Mouse (Mus musculus) MEL (cell line): ENCODE results near the gene Tmem269. TPM values are rescaled to one million over a fixed set of nuclear protein-coding genes. Genes with fewer than 3 reads are reported as not detected.

ENCODE experiments used
- DNase-seq: peaks from one replicate; pipeline ENCODE4 v3.0.0; 2011; ENCODE audit warnings: low read depth, low spot score
- H3K27ac ChIP-seq: 2 replicates; pipeline ENCODE4 v1.5.1; 2012; ENCODE audit warnings: low read depth, mild to moderate bottlenecking, control low read depth, low read length, moderate library complexity; ENCODE audit not compliant: control insufficient read depth
- H3K27me3 ChIP-seq, 2 experiments: fragments of 150-350 bp in 1 of 2; sonication (generic) in 1 of 2; 2 replicates each; pipeline ENCODE4 v1.6.1; 2012; ENCODE audit warnings: low read length in 2 of 2, mild to moderate bottlenecking in 2 of 2, improper control_type of control experiment in 1 of 2, moderate library complexity in 1 of 2; ENCODE audit not compliant: insufficient read depth in 2 of 2, control insufficient read depth in 1 of 2
- H3K36me3 ChIP-seq, 2 experiments: 2 replicates each; pipeline ENCODE4 v1.6.1; 2012 to 2014; ENCODE audit warnings: low read length in 2 of 2, improper control_type of control experiment in 1 of 2, inconsistent platforms in 1 of 2, mild to moderate bottlenecking in 1 of 2; ENCODE audit not compliant: insufficient read depth in 2 of 2, control insufficient read depth in 1 of 2
- H3K4me1 ChIP-seq, 2 experiments: fragments of 150-350 bp in 1 of 2; sonication (generic) in 1 of 2; 2 replicates each; pipeline ENCODE4 v1.6.1; 2012; ENCODE audit warnings: low read length in 2 of 2, improper control_type of control experiment in 1 of 2, mild to moderate bottlenecking in 1 of 2; ENCODE audit not compliant: insufficient read depth in 2 of 2, control insufficient read depth in 1 of 2
- H3K4me3 ChIP-seq, 2 experiments: fragments of 150-350 bp in 1 of 2; sonication (generic) in 1 of 2; 2 replicates each; pipeline ENCODE4 v1.5.1; 2012; ENCODE audit warnings: low read depth in 2 of 2, low read length in 2 of 2, mild to moderate bottlenecking in 2 of 2, moderate library complexity in 2 of 2, control low read depth in 1 of 2, improper control_type of control experiment in 1 of 2; ENCODE audit not compliant: control insufficient read depth in 1 of 2, insufficient read depth in 1 of 2
- H3K79me2 ChIP-seq: 2 replicates; pipeline ENCODE4 v1.6.1; 2012; ENCODE audit warnings: mild to moderate bottlenecking, low read length, moderate library complexity; ENCODE audit not compliant: control insufficient read depth, poor library complexity, insufficient read depth
- H3K9ac ChIP-seq: 2 replicates; pipeline ENCODE4 v1.6.1; 2012; ENCODE audit warnings: low read depth, mild to moderate bottlenecking, control low read depth, low read length, moderate library complexity; ENCODE audit not compliant: control insufficient read depth, poor library complexity, severe bottlenecking
- H3K9me3 ChIP-seq: fragments of 150-350 bp; sonication (generic); replicated peaks from 2 replicates; pipeline ENCODE4 v1.6.1; 2012; ENCODE audit warnings: mild to moderate bottlenecking, low read length, improper control_type of control experiment, moderate library complexity; ENCODE audit not compliant: insufficient read depth
- CHD2 ChIP-seq: IDR thresholded peaks from 2 replicates; pipeline ENCODE4 v1.6.1; 2011; ENCODE audit warnings: low read length, improper control_type of control experiment
- E2F4 ChIP-seq: IDR thresholded peaks from 2 replicates; pipeline ENCODE4 v1.6.1; 2011; ENCODE audit warnings: low read depth, low read length, improper control_type of control experiment, borderline replicate concordance
- EP300 ChIP-seq, 2 experiments: IDR thresholded peaks; 2 replicates each; pipeline ENCODE4 v1.6.1; 2011; ENCODE audit warnings: improper control_type of control experiment in 2 of 2, low read length in 2 of 2, low read depth in 1 of 2, mild to moderate bottlenecking in 1 of 2
- ETS1 ChIP-seq: IDR thresholded peaks from 2 replicates; pipeline ENCODE4 v1.6.1; 2012; ENCODE audit warnings: low read depth, mild to moderate bottlenecking, inconsistent platforms, low read length, improper control_type of control experiment, moderate library complexity
- JUND ChIP-seq: IDR thresholded peaks from 2 replicates; pipeline ENCODE4 v1.6.1; 2011; ENCODE audit warnings: low read depth, mild to moderate bottlenecking, improper control_type of control experiment, low read length
- KAT2A ChIP-seq: conservative IDR thresholded peaks from 2 replicates; pipeline ENCODE4 v1.6.1; 2012; ENCODE audit warnings: low read depth, low read length, improper control_type of control experiment, inconsistent platforms
- MAZ ChIP-seq: IDR thresholded peaks from 2 replicates; pipeline ENCODE4 v1.6.1; 2012; ENCODE audit warnings: low read depth, mild to moderate bottlenecking, inconsistent platforms, low read length, improper control_type of control experiment
- MEF2A ChIP-seq: IDR thresholded peaks from 2 replicates; pipeline ENCODE4 v1.6.1; 2014; ENCODE audit warnings: low read depth, mild to moderate bottlenecking, inconsistent platforms, low read length, improper control_type of control experiment; ENCODE audit not compliant: poor library complexity, insufficient replicate concordance, severe bottlenecking; ENCODE audit errors: extremely low read depth
- MYB ChIP-seq: IDR thresholded peaks from 2 replicates; pipeline ENCODE4 v1.6.1; 2011; ENCODE audit warnings: mild to moderate bottlenecking, low read depth, low read length, improper control_type of control experiment
- MYC ChIP-seq: IDR thresholded peaks from 2 replicates; pipeline ENCODE4 v1.6.1; 2011; ENCODE audit warnings: low read depth, mild to moderate bottlenecking, low read length, improper control_type of control experiment, moderate library complexity
- POLR2A ChIP-seq, 2 experiments: IDR thresholded peaks; 2 replicates each; pipeline ENCODE4 v1.6.1; 2011 to 2012; ENCODE audit warnings: low read length in 2 of 2, mild to moderate bottlenecking in 2 of 2, control low read depth in 1 of 2, improper control_type of control experiment in 1 of 2, low read depth in 1 of 2, moderate library complexity in 1 of 2; ENCODE audit not compliant: control insufficient read depth in 1 of 2, insufficient read depth in 1 of 2, poor library complexity in 1 of 2
- POLR2AphosphoS2 ChIP-seq: IDR thresholded peaks from 2 replicates; pipeline ENCODE4 v1.6.1; 2011; ENCODE audit warnings: low read length, improper control_type of control experiment
- SIN3A ChIP-seq: IDR thresholded peaks from 2 replicates; pipeline ENCODE4 v1.6.1; 2012; ENCODE audit warnings: low read length, improper control_type of control experiment, inconsistent platforms
- SMC3 ChIP-seq: IDR thresholded peaks from 2 replicates; pipeline ENCODE4 v1.6.1; 2011; ENCODE audit warnings: low read depth, low read length, improper control_type of control experiment
- TAL1 ChIP-seq: IDR thresholded peaks from 2 replicates; pipeline ENCODE4 v1.6.1; 2012; ENCODE audit warnings: mild to moderate bottlenecking, inconsistent platforms, low read length, moderate library complexity, mixed read lengths
- TBP ChIP-seq: IDR thresholded peaks from 2 replicates; pipeline ENCODE4 v1.8.0; 2011; ENCODE audit warnings: low read depth, low read length, improper control_type of control experiment
- TCF12 ChIP-seq: IDR thresholded peaks from 2 replicates; pipeline ENCODE4 v1.6.1; 2014; ENCODE audit warnings: low read depth, mild to moderate bottlenecking, inconsistent platforms, low read length, improper control_type of control experiment, moderate library complexity
- UBTF ChIP-seq: IDR thresholded peaks from 2 replicates; pipeline ENCODE4 v1.6.1; 2012; ENCODE audit warnings: low read depth, mild to moderate bottlenecking, inconsistent platforms, low read length, improper control_type of control experiment, moderate library complexity, borderline replicate concordance; ENCODE audit not compliant: insufficient read depth
- USF1 ChIP-seq: IDR thresholded peaks from 2 replicates; pipeline ENCODE4 v1.6.1; 2014; ENCODE audit warnings: low read depth, mild to moderate bottlenecking, inconsistent platforms, low read length, improper control_type of control experiment, moderate library complexity
- USF2 ChIP-seq, 2 experiments: IDR thresholded peaks; 2 replicates each; pipeline ENCODE4 v1.6.1; 2011 to 2012; ENCODE audit warnings: improper control_type of control experiment in 2 of 2, low read length in 2 of 2, borderline replicate concordance in 1 of 2, inconsistent platforms in 1 of 2, low read depth in 1 of 2, mild to moderate bottlenecking in 1 of 2; ENCODE audit not compliant: insufficient read depth in 1 of 2
- ZC3H11A ChIP-seq: IDR thresholded peaks from 2 replicates; pipeline ENCODE4 v1.6.1; 2012; ENCODE audit warnings: low read depth, mild to moderate bottlenecking, inconsistent platforms, low read length, improper control_type of control experiment
- ZKSCAN1 ChIP-seq: IDR thresholded peaks from 2 replicates; pipeline ENCODE4 v1.6.1; 2012; ENCODE audit warnings: low read depth, mild to moderate bottlenecking, inconsistent platforms, low read length, improper control_type of control experiment, moderate library complexity
- polyA plus RNA-seq, 2 experiments: library from polyadenylated mRNA; stranded (reverse) in 1 of 2; unstranded in 1 of 2; fragments of >175 nt in 1 of 2; fragments of >200 nt in 1 of 2; gene quantifications; 2 replicates each; pipeline versions ENCODE4 v1.2.1 to v1.2.4; 2012; ENCODE audit warnings: low replicate concordance in 2 of 2, low read depth in 1 of 2; ENCODE audit not compliant: insufficient read length in 2 of 2, insufficient read depth in 1 of 2, missing spikeins in 1 of 2
- total RNA-seq: library from RNA; depleted of rRNA; stranded (reverse); fragments of 300-350 nt; gene quantifications from 2 replicates; pipeline ENCODE4 v1.2.3, GENCODE M21; 2012

The Tmem269 gene
- total and polyA plus RNA-seq, 3 experiments: 0.07 TPM; not detected in 2

DNA sequence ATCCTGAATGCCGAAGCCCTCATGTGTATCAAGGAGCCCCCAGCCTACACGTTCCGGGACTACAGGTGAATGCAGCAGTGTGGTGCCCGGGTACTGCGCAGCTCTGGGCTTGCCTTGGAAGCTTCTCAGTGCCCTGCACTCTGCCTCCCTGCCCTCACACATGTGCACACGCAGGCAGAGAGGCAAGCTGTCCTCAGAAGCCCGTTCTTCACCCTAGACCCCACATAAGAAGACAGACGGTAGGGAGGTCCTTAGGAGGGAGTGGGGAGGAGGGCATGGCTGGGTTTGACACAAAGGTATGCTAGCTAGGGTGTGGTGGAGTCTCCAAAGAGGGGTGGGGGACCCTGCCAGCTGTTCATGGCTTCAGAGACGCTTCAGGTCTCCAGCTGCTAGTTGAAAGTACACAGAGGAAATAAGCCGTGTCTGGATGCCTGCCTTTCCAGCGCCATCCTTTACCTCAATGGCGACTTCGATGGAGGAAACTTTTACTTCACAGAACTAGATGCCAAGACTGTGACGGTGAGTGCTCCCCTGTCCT lies 28.7 kb upstream of the Tmem269 start:
- DNase-seq: no peak
- no peak overlapping the region for H3K4me3 ChIP-seq
- no peak overlapping the region for H3K9ac ChIP-seq
- no peaks in the 10 kb centered on the region for H3K4me1 ChIP-seq
- no peaks in the 10 kb centered on the region for H3K27me3 ChIP-seq
- H3K79me2 ChIP-seq: no peaks in the 10 kb centered on the region
- H3K27ac ChIP-seq: no peak overlapping the region
- H3K9me3 ChIP-seq: no peaks in the 10 kb centered on the region
- no peak for TF ChIP-seq ZKSCAN1
- no peak for TF ChIP-seq CHD2
- no peak for TF ChIP-seq JUND
- no peak for TF ChIP-seq MYC
- TF ChIP-seq TAL1: no peak
- TF ChIP-seq POLR2AphosphoS2: no peak
- no peak for TF ChIP-seq POLR2A (IDR thresholded peaks at IDR 0.05; ENCODE audit: control insufficient read depth in 1 of 2, insufficient read depth in 1 of 2, low read depth in 1 of 2, low read length in 2 of 2, poor library complexity in 1 of 2)
- TF ChIP-seq EP300 (IDR thresholded peaks at IDR 0.05; ENCODE audit: low read depth in 1 of 2, low read length in 2 of 2): no peak
- TF ChIP-seq USF2 (IDR thresholded peaks at IDR 0.05; ENCODE audit: borderline replicate concordance in 1 of 2, insufficient read depth in 1 of 2, low read depth in 1 of 2, low read length in 2 of 2): no peak
- no peak for TF ChIP-seq ZC3H11A
- TF ChIP-seq MEF2A: no peak
- TF ChIP-seq TCF12: no peak
- no peak for TF ChIP-seq TBP
- no peak for TF ChIP-seq ETS1
- TF ChIP-seq UBTF: no peak
- no peak for TF ChIP-seq KAT2A
- TF ChIP-seq MYB: no peak
- TF ChIP-seq SIN3A: no peak
- no peak for TF ChIP-seq SMC3
- no peak for TF ChIP-seq USF1
- no peaks in the 10 kb centered on the region; a peak in 1 of 4 replicates for H3K36me3 ChIP-seq

DNA sequence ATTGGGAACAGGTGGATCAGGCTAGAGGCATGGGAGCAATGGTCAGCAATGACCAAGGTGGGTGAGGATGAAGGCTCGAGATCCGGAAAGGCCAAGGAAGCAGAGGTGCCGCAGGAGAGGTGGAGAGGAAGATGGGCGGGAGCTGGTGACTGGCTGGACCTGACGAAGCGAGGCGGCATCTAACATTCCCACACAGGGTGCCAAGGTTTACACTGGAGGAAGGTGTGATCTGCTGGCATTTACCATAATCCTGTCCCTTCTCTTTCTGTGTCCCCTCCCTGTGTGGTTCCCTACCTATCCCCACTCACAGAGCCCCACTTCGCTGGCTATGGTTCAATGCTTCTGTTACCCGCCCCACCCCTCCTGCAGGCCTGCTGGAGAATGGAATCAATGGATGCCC lies 27.9 kb upstream of the Tmem269 start:
- H3K79me2 ChIP-seq: no peaks in the 10 kb centered on the region
- no peaks in the 10 kb centered on the region; a peak in 1 of 4 replicates for H3K36me3 ChIP-seq
- no peaks in the 10 kb centered on the region for H3K9me3 ChIP-seq
- TF ChIP-seq MAZ (no peak), E2F4 (no peak), UBTF (no peak), ZC3H11A (no peak)
- TF ChIP-seq, all 39 proteins: peak for 0
- no peaks in the 10 kb centered on the region for H3K27me3 ChIP-seq
- no peak for DNase-seq
- H3K4me1 ChIP-seq: no peaks in the 10 kb centered on the region
- no peak overlapping the region for H3K27ac ChIP-seq
- no peak overlapping the region for H3K9ac ChIP-seq
- no peak overlapping the region for H3K4me3 ChIP-seq
